Mouse (Mus musculus) embryonic facial prominence, embryonic 11.5 days (tissue): ENCODE measurements around the gene Olfr1328. TPM values are rescaled to one million over a fixed set of nuclear protein-coding genes. Genes with fewer than 3 reads are reported as not detected.

ENCODE experiments used
- ATAC-seq: fragments of 200-750 bp; cut with Nextera tagmentation; replicated peaks from 2 replicates; pipeline ENCODE4 v1.8.0; 2017; ENCODE audit warnings: low read depth; ENCODE audit not compliant: insufficient number of reproducible peaks, low FRiP score, low TSS enrichment
- DNase-seq: peaks from one replicate; pipeline ENCODE4 v3.0.0-alpha.2; 2015; ENCODE audit warnings: low spot score
- H3K27ac ChIP-seq: fragments of 300-500 bp; sonication (generic); replicated peaks from 2 replicates; pipeline ENCODE4 v1.5.1; 2014; ENCODE audit warnings: mild to moderate bottlenecking, low read depth, low read length, control low read depth
- H3K27me3 ChIP-seq: fragments of 300-500 bp; sonication (generic); 2 replicates; pipeline ENCODE4 v1.6.1; 2014; ENCODE audit warnings: mild to moderate bottlenecking, low read length, moderate library complexity, mixed read lengths; ENCODE audit not compliant: control insufficient read depth, insufficient read depth
- H3K36me3 ChIP-seq: fragments of 300-500 bp; sonication (generic); replicated peaks from 2 replicates; pipeline ENCODE4 v1.6.1; 2014; ENCODE audit warnings: low read depth, mild to moderate bottlenecking, low read length, moderate library complexity, mixed read lengths; ENCODE audit not compliant: control insufficient read depth, insufficient read depth
- H3K4me1 ChIP-seq: fragments of 300-500 bp; sonication (generic); 2 replicates; pipeline ENCODE4 v1.6.1; 2014; ENCODE audit warnings: low read length, mixed read lengths; ENCODE audit not compliant: control insufficient read depth, insufficient read depth
- H3K4me2 ChIP-seq: fragments of 300-500 bp; sonication (generic); 2 replicates; pipeline ENCODE4 v1.6.1; 2014; ENCODE audit warnings: low read depth, mild to moderate bottlenecking, control low read depth, low read length, moderate library complexity
- H3K4me3 ChIP-seq: fragments of 300-500 bp; sonication (generic); 2 replicates; pipeline ENCODE4 v1.5.1; 2014; ENCODE audit warnings: low read depth, low read length, control low read depth
- H3K9ac ChIP-seq: fragments of 300-500 bp; sonication (generic); replicated peaks from 2 replicates; pipeline ENCODE4 v1.6.1; 2014; ENCODE audit warnings: mild to moderate bottlenecking, control low read depth, low read length
- H3K9me3 ChIP-seq: fragments of 300-500 bp; sonication (generic); replicated peaks from 2 replicates; pipeline ENCODE4 v1.6.1; 2016; ENCODE audit warnings: mild to moderate bottlenecking, low read length, inconsistent platforms, mixed read lengths; ENCODE audit not compliant: control insufficient read depth
- WGBS: fragments of 180-500 bp; shearing (Covaris S2); extraction: QIAGEN DNeasy Blood & Tissue Kit; methylation state at CpG from one replicate; pipeline ENCODE4 v1.1.7; 2014; 5-methylcytosine and 5-hydroxymethylcytosine counted together
- polyA plus RNA-seq: library from polyadenylated mRNA; unstranded; fragments of >200 nt; fragmentation: Nextera tagmentation; extraction: Ambion mirVana; gene quantifications from 2 replicates; pipeline ENCODE4 v1.2.1, GENCODE M21; 2014

Olfr1328 gene
- polyA plus RNA-seq, 1 experiment from 2014 or later = not detected

DNA sequence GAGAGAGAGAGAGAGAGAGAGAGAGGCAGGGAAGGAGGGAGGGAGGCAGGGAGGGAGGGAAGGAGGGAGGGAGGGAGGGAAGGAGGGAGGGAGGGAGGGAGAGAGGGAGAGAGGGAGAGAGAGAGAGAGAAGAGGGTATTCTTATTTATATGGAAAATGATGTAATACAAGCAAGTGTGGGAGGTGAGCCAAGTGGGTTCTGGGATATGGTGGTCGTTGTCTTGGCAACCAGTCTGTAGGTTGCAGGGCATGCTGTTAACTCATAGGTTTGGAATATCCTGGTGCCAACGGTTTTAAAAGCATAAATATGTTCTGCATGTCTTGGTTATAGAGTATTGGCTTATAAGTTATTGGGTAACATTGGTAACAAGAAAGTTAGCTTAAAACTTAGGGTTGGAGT lies 36.4 kb downstream of the Olfr1328 start:
- H3K4me2 ChIP-seq = no peak overlapping the region
- H3K4me3 ChIP-seq = no peak overlapping the region
- no peaks in the 10 kb centered on the region for H3K36me3 ChIP-seq
- no peak overlapping the region for H3K9ac ChIP-seq
- H3K27ac ChIP-seq = no peak overlapping the region
- no peaks in the 10 kb centered on the region for H3K27me3 ChIP-seq
- no peaks in the 10 kb centered on the region for H3K4me1 ChIP-seq
- WGBS = 74% methylated on average over 2 of the region's 2 CpGs
- DNase-seq = no peak
- H3K9me3 ChIP-seq = no peaks in the 10 kb centered on the region
- ATAC-seq = no peak

DNA sequence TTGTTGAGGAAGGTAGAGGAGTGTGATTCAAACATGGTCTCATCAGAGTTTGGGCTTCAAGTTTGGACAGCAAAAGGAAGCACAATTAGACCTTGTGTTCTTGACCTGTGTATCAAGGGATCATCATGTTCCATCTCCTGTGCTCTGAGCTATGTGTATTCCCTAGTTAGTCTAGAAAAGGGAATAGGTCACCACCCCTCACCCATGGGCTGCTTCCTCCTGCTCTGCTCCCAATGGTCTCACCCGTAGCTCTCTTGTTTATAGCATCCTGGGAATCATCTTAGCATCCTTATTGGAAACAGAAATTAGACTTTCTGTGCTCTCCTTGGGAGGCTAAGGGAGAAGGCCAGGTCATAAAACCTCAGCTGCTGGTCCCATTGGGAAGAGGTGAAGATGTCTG lies 50.1 kb downstream of the Olfr1328 start, which contains the start of gene Olfr1330:
Gene Olfr1330 (plus strand): TSS at position 301 of the 400 bp plus-strand sequence.
- 63% methylated on average over 1 of the region's 1 CpGs for WGBS
- Histone ChIP-seq H3K27me3 (no peaks in the 10 kb centered on the region), H3K4me1 (no peaks in the 10 kb centered on the region), H3K9me3 (no peaks in the 10 kb centered on the region), H3K4me3 (no peak within 1 kb of the TSS), H3K36me3 (no peaks in the 10 kb centered on the region), H3K27ac (no peak within 1 kb of the TSS), H3K4me2 (no peak within 1 kb of the TSS), H3K9ac (no peak within 1 kb of the TSS)
- DNase-seq = no peak
- ATAC-seq = no peak

Other genes starting within 250 kb of the Olfr1328 start
- 0.33 TPM in 1 of 2 replicates, not detected in the other for gene Olfr1342, start 245.9 kb downstream of the Olfr1328 start, polyA plus RNA-seq
- 0.08 TPM in 2 replicates for gene Olfr1341, start 235.1 kb downstream of the Olfr1328 start, polyA plus RNA-seq
- not detected in 2 replicates for gene Olfr1340, start 218.5 kb downstream of the Olfr1328 start, polyA plus RNA-seq
- gene Olfr1339, start 206.4 kb downstream of the Olfr1328 start, polyA plus RNA-seq = not detected in 2 replicates
- gene Olfr1338, start 179.9 kb downstream of the Olfr1328 start, polyA plus RNA-seq = not detected in 2 replicates
- not detected in 2 replicates for gene Olfr1337, start 156.0 kb downstream of the Olfr1328 start, polyA plus RNA-seq
- not detected in 2 replicates for gene Olfr1335, start 128.7 kb downstream of the Olfr1328 start, polyA plus RNA-seq
- gene Olfr1333, start 102.3 kb downstream of the Olfr1328 start, polyA plus RNA-seq = not detected in 2 replicates
- gene Olfr1331, start 74.0 kb downstream of the Olfr1328 start, polyA plus RNA-seq = not detected in 2 replicates
- not detected in 2 replicates for gene Olfr1330, start 50.0 kb downstream of the Olfr1328 start, polyA plus RNA-seq
- gene Olfr1329, start 21.1 kb downstream of the Olfr1328 start, polyA plus RNA-seq = not detected in 2 replicates
- not detected in 2 replicates for gene Lao1, start 23.0 kb upstream of the Olfr1328 start, polyA plus RNA-seq
- 111 and 140 TPM in 2 replicates for gene Slc2a1, start 170.1 kb upstream of the Olfr1328 start, polyA plus RNA-seq
- gene Zfp691, start 235.6 kb upstream of the Olfr1328 start, polyA plus RNA-seq = 6.9 and 8.2 TPM in 2 replicates